Mouse (Mus musculus): Measurements from ENCODE around the gene Syt6.

GRCm38 (mm10) chr3:103623893-103624470 lies 49.0 kb downstream of the Syt6 start:
- TF ChIP-seq CTCF (IDR thresholded peaks at IDR 0.05; ENCODE audit: control insufficient read depth, insufficient read depth, insufficient read length) (no peak), MAX (IDR thresholded peaks at IDR 0.05) (no peak), CEBPB (IDR thresholded peaks at IDR 0.05; ENCODE audit: low read depth) (no peak), MYOG (IDR thresholded peaks at IDR 0.05; ENCODE audit: control insufficient read depth, extremely low read depth, insufficient read length) (no peak), USF1 (IDR thresholded peaks at IDR 0.05; ENCODE audit: low read depth) (no peak)

Measured in C2C12 (cell line).